In genomic region chr2:83337364-83337763, GRCm38 (mm10) we compare ENCODE assay signal across 8 mouse cellular contexts.
DNase-seq lines count a peak whose midpoint lies in the region; ATAC-seq lines count a peak whose summit lies in the region.

No protein-coding gene starts in this region.

- no peak for ATAC-seq in heart, embryonic 12.5 days (ENCODE audit: insufficient number of reproducible peaks, low FRiP score)
- no peak for ATAC-seq in megakaryocyte progenitor cell, adult 5-6 weeks (replicated peaks; ENCODE audit: poor library complexity)

- peak; percentile 1 for DNase-seq in heart, adult 8-10 months (ENCODE audit: low spot score)
- peak; percentile 4 for DNase-seq in testis, postnatal 14 days (ENCODE audit: low spot score)
- no peak for DNase-seq in testis, postnatal 10 days (ENCODE audit: low spot score)
- DNase-seq in embryo, embryonic 10 days (ENCODE audit: low spot score): peak; percentile 68
- peak; percentile 14 to 16 for DNase-seq in layer of hippocampus, postnatal 36 days
- DNase-seq in yolk sac, embryonic 10.5 days (ENCODE audit: low spot score): no peak

- H3K4me2 ChIP-seq in heart, embryonic 12.5 days: no peak overlapping the region

- H3K9me3 ChIP-seq in heart, embryonic 12.5 days (replicated peaks): no peaks in the 10 kb centered on the region

- 30% methylated on average over 4 of the region's 4 CpGs for WGBS in heart, embryonic 12.5 days

- no peaks in the 10 kb centered on the region for H3K4me1 ChIP-seq in heart, embryonic 12.5 days (replicated peaks)

- no peaks in the 10 kb centered on the region for H3K27me3 ChIP-seq in heart, embryonic 12.5 days (replicated peaks)

- no peak overlapping the region for H3K27ac ChIP-seq in heart, embryonic 12.5 days (ENCODE audit: poor library complexity, severe bottlenecking)

- H3K9ac ChIP-seq in heart, embryonic 12.5 days: no peak overlapping the region

- H3K4me3 ChIP-seq in heart, embryonic 12.5 days: no peak overlapping the region

- no peaks in the 10 kb centered on the region for H3K36me3 ChIP-seq in heart, embryonic 12.5 days

Comparison
In these comparisons a context has a peak if more than half of its experiments do, and no peak if none do; other contexts are left out.
1. DNase-seq: peak in heart, adult 8-10 months (single experiment), testis, postnatal 14 days (single experiment), embryo, embryonic 10 days (single experiment) and layer of hippocampus, postnatal 36 days (2 of 2); none in testis, postnatal 10 days (single experiment) and yolk sac, embryonic 10.5 days (single experiment).